Mouse (Mus musculus) stomach, embryonic 16.5 days (tissue): Measurements from ENCODE around the gene Cpb2. TPM values are rescaled to one million over a fixed set of nuclear protein-coding genes. Genes with fewer than 3 reads are reported as not detected.

ENCODE experiments used
- ATAC-seq: fragments of 200-750 bp; cut with Nextera tagmentation; 2 replicates; pipeline ENCODE4 v1.8.0; 2017; ENCODE audit warnings: moderate number of reproducible peaks, moderate TSS enrichment; ENCODE audit not compliant: insufficient read depth, low FRiP score
- H3K27ac ChIP-seq: fragments of 300-500 bp; sonication (generic); 2 replicates; pipeline ENCODE4 v1.5.1; 2014; ENCODE audit warnings: low read length
- H3K27me3 ChIP-seq: fragments of 300-500 bp; sonication (generic); 2 replicates; pipeline ENCODE4 v1.6.1; 2014; ENCODE audit warnings: low read length, control low read depth, mixed read lengths; ENCODE audit not compliant: control insufficient read depth, insufficient read depth
- H3K36me3 ChIP-seq: fragments of 300-500 bp; sonication (generic); 2 replicates; pipeline ENCODE4 v1.6.1; 2014; ENCODE audit warnings: low read length; ENCODE audit not compliant: control insufficient read depth, insufficient read depth
- H3K4me1 ChIP-seq: fragments of 300-500 bp; sonication (generic); 2 replicates; pipeline ENCODE4 v1.6.1; 2014; ENCODE audit warnings: low read length, control low read depth, mixed read lengths; ENCODE audit not compliant: control insufficient read depth, insufficient read depth
- H3K4me2 ChIP-seq: fragments of 300-500 bp; sonication (generic); 2 replicates; pipeline ENCODE4 v1.6.1; 2014; ENCODE audit warnings: low read depth, low read length, mixed read lengths
- H3K4me3 ChIP-seq: fragments of 300-500 bp; sonication (generic); replicated peaks from 2 replicates; pipeline ENCODE4 v1.5.1; 2014; ENCODE audit warnings: mild to moderate bottlenecking, low read length
- H3K9ac ChIP-seq: fragments of 300-500 bp; sonication (generic); 2 replicates; pipeline ENCODE4 v1.6.1; 2014; ENCODE audit warnings: low read length
- H3K9me3 ChIP-seq: fragments of 300-500 bp; sonication (generic); replicated peaks from 2 replicates; pipeline ENCODE4 v1.6.1; 2016; ENCODE audit warnings: low read length, control low read depth; ENCODE audit not compliant: control insufficient read depth
- WGBS: fragments of 180-500 bp; shearing (Covaris S2); extraction: QIAGEN DNeasy Blood & Tissue Kit; methylation state at CpG from one replicate; pipeline ENCODE4 v1.1.7; 2014; 5-methylcytosine and 5-hydroxymethylcytosine counted together
- microRNA-seq: library from miRNA; unstranded; fragments of <30 nt; microRNA quantifications from one replicate; pipeline ENCODE4, GENCODE M21; 2016
- polyA plus RNA-seq: library from polyadenylated mRNA; unstranded; fragments of >200 nt; fragmentation: Nextera tagmentation; extraction: Ambion mirVana; gene quantifications from 2 replicates; pipeline ENCODE4 v1.2.1, GENCODE M21; 2015

Gene Cpb2
- polyA plus RNA-seq, 1 experiment from 2014 or later: 8.3 TPM

DNA sequence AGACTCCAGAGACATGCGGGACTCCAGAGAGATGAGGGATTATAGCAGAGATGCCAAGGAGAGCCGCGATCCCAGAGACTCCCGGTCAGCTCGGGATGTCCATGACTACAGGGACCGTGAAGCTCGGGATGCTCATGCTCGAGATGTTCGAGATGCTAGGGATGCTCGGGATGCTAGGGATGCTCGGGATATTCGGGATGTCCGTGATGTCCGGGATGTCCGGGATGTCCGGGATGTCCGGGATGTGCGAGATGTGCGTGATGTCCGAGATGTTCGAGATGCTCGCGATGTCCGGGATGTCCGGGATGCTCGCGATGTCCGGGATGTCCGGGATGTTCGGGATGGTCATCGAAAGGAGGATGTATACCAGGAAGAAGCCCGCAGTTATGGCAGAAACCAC, 81.3 kb downstream of the Cpb2 start:
- Histone ChIP-seq H3K27ac (no peak overlapping the region), H3K4me2 (no peak overlapping the region), H3K36me3 (peaks cover 13% of the 10 kb centered on the region), H3K4me1 (no peaks in the 10 kb centered on the region), H3K4me3 (no peak overlapping the region), H3K27me3 (no peaks in the 10 kb centered on the region), H3K9me3 (no peaks in the 10 kb centered on the region), H3K9ac (no peak overlapping the region)
- WGBS: 96% methylated on average over 32 of the region's 32 CpGs
- no peak for ATAC-seq

DNA sequence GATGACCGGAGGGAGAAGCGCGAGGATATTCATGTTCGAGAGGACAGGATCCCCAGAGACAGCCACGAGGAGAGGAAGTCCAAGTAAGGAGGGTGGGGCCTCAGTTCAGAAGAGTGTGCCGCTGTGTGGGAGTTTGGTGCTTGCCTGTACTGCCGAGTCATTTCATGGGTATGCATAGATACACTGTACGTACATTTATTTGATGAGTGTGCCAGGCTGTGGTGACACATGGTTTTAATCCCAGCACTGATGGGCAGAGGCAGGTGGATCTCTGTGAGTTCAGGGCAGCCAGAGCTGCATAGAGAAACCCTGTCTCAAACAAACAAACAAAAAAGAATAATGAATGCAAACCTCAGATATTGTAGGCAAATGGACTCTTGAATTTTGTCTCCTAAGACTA, 86.0 kb downstream of the Cpb2 start:
- H3K9ac ChIP-seq: no peak overlapping the region
- no peaks in the 10 kb centered on the region for H3K9me3 ChIP-seq
- H3K27ac ChIP-seq: no peak overlapping the region
- no peak overlapping the region for H3K4me2 ChIP-seq
- H3K4me3 ChIP-seq: no peak overlapping the region
- H3K27me3 ChIP-seq: no peaks in the 10 kb centered on the region
- ATAC-seq: no peak
- H3K4me1 ChIP-seq: no peaks in the 10 kb centered on the region
- peaks cover 6% of the 10 kb centered on the region; the same call in 1 of the 2 replicates for H3K36me3 ChIP-seq
- 82% methylated on average over 8 of the region's 8 CpGs for WGBS

DNA sequence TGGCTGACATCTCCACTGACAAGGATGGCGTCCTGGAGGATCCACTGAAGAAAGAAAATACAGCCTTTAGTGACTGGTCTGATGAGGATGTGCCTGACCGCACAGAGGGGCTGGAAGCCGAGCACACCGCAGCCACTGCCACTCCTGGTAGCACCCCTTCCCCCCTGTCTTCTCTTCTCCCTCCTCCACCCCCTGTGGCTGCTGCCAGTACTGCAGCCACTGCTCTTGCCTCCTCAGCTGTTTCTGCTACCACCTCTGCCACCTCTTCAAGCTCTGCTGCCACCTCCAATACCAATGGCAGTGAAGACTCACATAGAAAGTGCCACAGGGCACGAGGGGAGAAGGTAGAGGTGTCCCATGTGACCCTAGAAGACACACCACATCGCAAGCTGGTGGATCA, 88.5 kb downstream of the Cpb2 start:
- WGBS: 92% methylated on average over 6 of the region's 6 CpGs
- H3K4me3 ChIP-seq: no peak overlapping the region
- H3K36me3 ChIP-seq: no peaks in the 10 kb centered on the region
- no peak overlapping the region for H3K9ac ChIP-seq
- H3K27me3 ChIP-seq: no peaks in the 10 kb centered on the region
- no peaks in the 10 kb centered on the region for H3K9me3 ChIP-seq
- no peak for ATAC-seq
- H3K4me2 ChIP-seq: no peak overlapping the region
- no peaks in the 10 kb centered on the region for H3K4me1 ChIP-seq
- no peak overlapping the region for H3K27ac ChIP-seq

Small RNA genes within 50 kb of the gene (microRNA-seq; reads per million reads assigned to microRNA genes)
- not detected for gene Gm44482

Other genes with a start within 250 kb of the Cpb2 start
- gene Rubcnl, start 226.3 kb upstream of the Cpb2 start, polyA plus RNA-seq: 0.49 and 0.66 TPM in 2 replicates
- gene Lrrc63, start 111.4 kb upstream of the Cpb2 start, polyA plus RNA-seq: not detected in 2 replicates
- gene Lcp1, start 111.2 kb upstream of the Cpb2 start, polyA plus RNA-seq: 64.9 and 65.3 TPM in 2 replicates
- 21.9 and 25.0 TPM in 2 replicates for gene Zc3h13, start 42.1 kb downstream of the Cpb2 start, polyA plus RNA-seq
- 0.10 and 0.12 TPM in 2 replicates for gene Siah3, start 213.7 kb downstream of the Cpb2 start, polyA plus RNA-seq